13 mouse cellular contexts compared by ENCODE assay signal in genomic region chr5:53961830-53962515, GRCm38 (mm10). TPM values are rescaled to one million over a fixed set of nuclear protein-coding genes. Genes with fewer than 3 reads are reported as not detected.
DNase-seq lines count a peak whose midpoint lies in the region; ATAC-seq and TF ChIP-seq lines count a peak whose summit lies in the region.
"Had no signal": no experiment of that assay in that cellular context is flagged by ENCODE, and none has a peak within 500 bp of the region (broad histone marks: within the 10 kb centered on the region; RNA-seq: fewer than 3 reads in every experiment).

No protein-coding gene starts in this region.

- no peak overlapping the region for H3K4me3 ChIP-seq in forebrain, embryonic 14.5 days (ENCODE audit: low read depth, low read length)
- no peak overlapping the region for H3K4me3 ChIP-seq in forebrain, embryonic 11.5 days (ENCODE audit: low read depth, low read length)
- H3K4me3 ChIP-seq in brown adipose tissue, adult 24 weeks (ENCODE audit: insufficient read depth, low read depth, low read length), result no peak overlapping the region
- H3K4me3 ChIP-seq in lung, postnatal 0 days (ENCODE audit: low read depth, low read length), result no peak overlapping the region
- no peak overlapping the region for H3K4me3 ChIP-seq in hindbrain, embryonic 11.5 days (ENCODE audit: low read depth, low read length)
- H3K4me3 ChIP-seq: layer of hippocampus, adult 2 months; limb, embryonic 13.5 days had no signal

- no peak overlapping the region for H3K9ac ChIP-seq in forebrain, embryonic 14.5 days (ENCODE audit: low read length)
- H3K9ac ChIP-seq in forebrain, embryonic 11.5 days (ENCODE audit: low read length), result no peak overlapping the region
- H3K9ac ChIP-seq in lung, postnatal 0 days (replicated peaks; ENCODE audit: low read depth), result no peak overlapping the region
- no peak overlapping the region for H3K9ac ChIP-seq in hindbrain, embryonic 11.5 days (ENCODE audit: low read depth, low read length)
- H3K9ac ChIP-seq: limb, embryonic 13.5 days had no signal

- TF ChIP-seq CTCF in lung, postnatal 0 days (IDR thresholded peaks at IDR 0.05), result no peak

- WGBS in forebrain, embryonic 14.5 days, result 44% methylated on average over 12 of the region's 12 CpGs
- 87% methylated on average over 12 of the region's 12 CpGs for WGBS in forebrain, embryonic 11.5 days
- 43% methylated on average over 12 of the region's 12 CpGs for WGBS in lung, postnatal 0 days
- WGBS in hindbrain, embryonic 11.5 days, result 89% methylated on average over 12 of the region's 12 CpGs

- no peak overlapping the region for H3K4me2 ChIP-seq in forebrain, embryonic 14.5 days (ENCODE audit: low read length)
- H3K4me2 ChIP-seq in forebrain, embryonic 11.5 days (ENCODE audit: low read depth, low read length, severe bottlenecking), result no peak overlapping the region
- H3K4me2 ChIP-seq in lung, postnatal 0 days (replicated peaks; ENCODE audit: low read depth, low read length), result no peak overlapping the region
- H3K4me2 ChIP-seq in hindbrain, embryonic 11.5 days (replicated peaks; ENCODE audit: low read depth, low read length), result no peak overlapping the region
- H3K4me2 ChIP-seq: limb, embryonic 13.5 days had no signal

- no peaks in the 10 kb centered on the region for H3K36me3 ChIP-seq in forebrain, embryonic 14.5 days (ENCODE audit: control insufficient read depth, insufficient read depth, low read length)
- no peaks in the 10 kb centered on the region for H3K36me3 ChIP-seq in forebrain, embryonic 11.5 days (ENCODE audit: control insufficient read depth, insufficient read depth, low read length)
- no peaks in the 10 kb centered on the region for H3K36me3 ChIP-seq in lung, postnatal 0 days (ENCODE audit: insufficient read depth, low read length)
- H3K36me3 ChIP-seq in hindbrain, embryonic 11.5 days (ENCODE audit: control insufficient read depth, insufficient read depth, low read length), result no peaks in the 10 kb centered on the region
- H3K36me3 ChIP-seq: limb, embryonic 13.5 days had no signal

- no peak overlapping the region for H3K27ac ChIP-seq in forebrain, embryonic 14.5 days (ENCODE audit: low read depth, low read length)
- H3K27ac ChIP-seq in forebrain, embryonic 11.5 days (ENCODE audit: low read depth, low read length), result no peak overlapping the region
- peak overlapping the region; percentile 82 for H3K27ac ChIP-seq in brown adipose tissue, adult 24 weeks (replicated peaks; ENCODE audit: low read depth, low read length)
- H3K27ac ChIP-seq in lung, postnatal 0 days (ENCODE audit: low read length), result peak overlapping the region; percentile 60
- H3K27ac ChIP-seq in hindbrain, embryonic 11.5 days (ENCODE audit: low read depth, low read length), result no peak overlapping the region
- H3K27ac ChIP-seq: layer of hippocampus, adult 2 months; limb, embryonic 13.5 days had no signal

- H3K4me1 ChIP-seq in forebrain, embryonic 14.5 days (ENCODE audit: control insufficient read depth, insufficient read depth, low read length), result peaks cover 3% of the 10 kb centered on the region; the same call in 1 of the 2 replicates
- H3K4me1 ChIP-seq in forebrain, embryonic 11.5 days (replicated peaks; ENCODE audit: control insufficient read depth, insufficient read depth, low read length), result no peaks in the 10 kb centered on the region
- H3K4me1 ChIP-seq in brown adipose tissue, adult 24 weeks (ENCODE audit: control insufficient read depth, insufficient read depth, insufficient read length, low read length), result peaks cover 8% of the 10 kb centered on the region; the same call in 1 of the 2 replicates
- H3K4me1 ChIP-seq in lung, postnatal 0 days (ENCODE audit: insufficient read depth, low read depth, low read length), result no peaks in the 10 kb centered on the region
- H3K4me1 ChIP-seq in hindbrain, embryonic 11.5 days (replicated peaks; ENCODE audit: control insufficient read depth, insufficient read depth, low read length), result no peaks in the 10 kb centered on the region

- no peaks in the 10 kb centered on the region for H3K27me3 ChIP-seq in forebrain, embryonic 14.5 days (replicated peaks; ENCODE audit: control insufficient read depth, insufficient read depth, low read length)
- no peaks in the 10 kb centered on the region for H3K27me3 ChIP-seq in forebrain, embryonic 11.5 days (ENCODE audit: control insufficient read depth, insufficient read depth, low read length)
- H3K27me3 ChIP-seq in lung, postnatal 0 days (replicated peaks; ENCODE audit: insufficient read depth, low read length), result no peaks in the 10 kb centered on the region
- H3K27me3 ChIP-seq in hindbrain, embryonic 11.5 days (ENCODE audit: control insufficient read depth, insufficient read depth, low read length), result no peaks in the 10 kb centered on the region
- H3K27me3 ChIP-seq: limb, embryonic 13.5 days; Patski had no signal

- TF ChIP-seq EP300 in lung, postnatal 0 days (IDR thresholded peaks at IDR 0.05), result peak; percentile 77

- peak; percentile 81 for ATAC-seq in forebrain, embryonic 14.5 days
- ATAC-seq in forebrain, embryonic 11.5 days (replicated peaks; ENCODE audit: low FRiP score), result no peak
- peak; percentile 80 for ATAC-seq in lung, postnatal 0 days
- ATAC-seq in hindbrain, embryonic 11.5 days (ENCODE audit: low FRiP score), result no peak
- ATAC-seq: Patski had no signal

- no peaks in the 10 kb centered on the region for H3K9me3 ChIP-seq in forebrain, embryonic 14.5 days (replicated peaks; ENCODE audit: control insufficient read depth, low read length)
- no peaks in the 10 kb centered on the region for H3K9me3 ChIP-seq in forebrain, embryonic 11.5 days (ENCODE audit: control insufficient read depth, low read length)
- H3K9me3 ChIP-seq in lung, postnatal 0 days (ENCODE audit: low read length), result no peaks in the 10 kb centered on the region
- no peaks in the 10 kb centered on the region for H3K9me3 ChIP-seq in hindbrain, embryonic 11.5 days (ENCODE audit: control insufficient read depth, low read length)
- H3K9me3 ChIP-seq: limb, embryonic 13.5 days had no signal

- DNase-seq in forebrain, embryonic 14.5 days (ENCODE audit: low spot score), result peak; percentile 69
- no peak for DNase-seq in forebrain, embryonic 11.5 days (ENCODE audit: low spot score)
- peak; percentile 50 for DNase-seq in kidney, adult 9 months
- peak; percentile 79 for DNase-seq in lung, postnatal 0 days (ENCODE audit: low spot score)
- DNase-seq in spleen, adult 18-20 months, result no peak
- no peak for DNase-seq in hindbrain, embryonic 11.5 days (ENCODE audit: low spot score)
- no peak for DNase-seq in spleen, postnatal 14 days (ENCODE audit: low spot score in 2 of 2)
- DNase-seq: cerebellum, adult 9-11 months; midbrain, embryonic 14.5 days had no signal

RNA-seq across cellular contexts. Expression of gene Stim2, which starts 36.3 kb away (rescaled TPM):
- 21.0 and 23.6 TPM in 2 replicates for polyA plus RNA-seq in forebrain, embryonic 14.5 days (2014; fragmentation: Nextera tagmentation; extraction: Ambion mirVana)
- polyA plus RNA-seq in forebrain, embryonic 11.5 days (2014; fragmentation: Nextera tagmentation; extraction: Ambion mirVana), result 21.1 and 25.4 TPM in 2 replicates
- 10.8 and 12.6 TPM in 2 replicates for polyA plus RNA-seq in brown adipose tissue, adult 24 weeks (2012; ENCODE audit: insufficient read depth, insufficient read length, missing spikeins)
- polyA plus RNA-seq in lung, postnatal 0 days (2015; fragmentation: Nextera tagmentation; extraction: Ambion mirVana), result 20.3 and 22.7 TPM in 2 replicates
- polyA plus RNA-seq in hindbrain, embryonic 11.5 days (2014; fragmentation: Nextera tagmentation; extraction: Ambion mirVana), result 18.5 and 26.8 TPM in 2 replicates

Comparison
In these comparisons a context has a peak if more than half of its experiments do, and no peak if none do; other contexts are left out.
1. ATAC-seq: peak in forebrain, embryonic 14.5 days (single experiment) and lung, postnatal 0 days (single experiment); none in forebrain, embryonic 11.5 days (single experiment) and hindbrain, embryonic 11.5 days (single experiment).
2. DNase-seq: peak in forebrain, embryonic 14.5 days (single experiment), kidney, adult 9 months (single experiment) and lung, postnatal 0 days (single experiment); none in forebrain, embryonic 11.5 days (single experiment), spleen, adult 18-20 months (0 of 2), hindbrain, embryonic 11.5 days (single experiment) and spleen, postnatal 14 days (0 of 2).
3. H3K27ac ChIP-seq: peak in brown adipose tissue, adult 24 weeks (single experiment) and lung, postnatal 0 days (single experiment); none in forebrain, embryonic 14.5 days (single experiment), forebrain, embryonic 11.5 days (single experiment) and hindbrain, embryonic 11.5 days (single experiment).